Mouse (Mus musculus) heart, adult 2 months (tissue): ENCODE data around the gene 5730409E04Rik. TPM values are rescaled to one million over a fixed set of nuclear protein-coding genes. Genes with fewer than 3 reads are reported as not detected.

Source experiments
- DNase-seq, 2 experiments: peaks; one replicate each; pipeline ENCODE4 v3.0.0; 2021
- H3K27ac ChIP-seq: fragments of 200-600 bp; 2 replicates; pipeline ENCODE4 v1.8.1; 2022
- H3K27me3 ChIP-seq: fragments of 200-500 bp; 2 replicates; pipeline ENCODE4 v1.6.1; 2012; ENCODE audit warnings: mild to moderate bottlenecking, low read length, inconsistent platforms, mixed read lengths; ENCODE audit not compliant: control insufficient read depth, insufficient read depth
- H3K36me3 ChIP-seq: fragments of 200-500 bp; 2 replicates; pipeline ENCODE4 v1.6.1; 2012; ENCODE audit warnings: low read length, inconsistent platforms; ENCODE audit not compliant: control insufficient read depth, insufficient read depth
- H3K4me1 ChIP-seq: fragments of 200-500 bp; 2 replicates; pipeline ENCODE4 v1.6.1; 2011; ENCODE audit warnings: low read length; ENCODE audit not compliant: control insufficient read depth, insufficient read depth
- H3K4me3 ChIP-seq: fragments of 200-600 bp; 2 replicates; pipeline ENCODE4 v1.8.1; 2022
- H3K79me2 ChIP-seq: fragments of 200-500 bp; replicated peaks from 2 replicates; pipeline ENCODE4 v1.6.1; 2012; ENCODE audit warnings: mild to moderate bottlenecking, inconsistent platforms, low read length, moderate library complexity, mixed read lengths; ENCODE audit not compliant: control insufficient read depth, insufficient read depth
- H3K9ac ChIP-seq: fragments of 200-500 bp; 2 replicates; pipeline ENCODE4 v1.6.1; 2012; ENCODE audit warnings: low read depth, mild to moderate bottlenecking, control low read depth, inconsistent platforms, low read length, mixed read lengths
- CTCF ChIP-seq: fragments of 200-600 bp; IDR thresholded peaks from 2 replicates; pipeline ENCODE4 v1.8.1; 2022; ENCODE audit warnings: antibody characterized with exemption, mild to moderate bottlenecking, moderate library complexity
- EP300 ChIP-seq: fragments of 200-500 bp; IDR thresholded peaks from 2 replicates; pipeline ENCODE4 v1.6.1; 2011; ENCODE audit warnings: low read depth, low read length, control low read depth; ENCODE audit not compliant: insufficient read depth
- POLR2A ChIP-seq: fragments of 200-500 bp; IDR thresholded peaks from 2 replicates; pipeline ENCODE4 v1.6.1; 2011; ENCODE audit warnings: mild to moderate bottlenecking, low read depth, low read length, control low read depth; ENCODE audit not compliant: insufficient read depth
- WGBS: fragments of 180-500 bp; shearing (Covaris S2); methylation state at CpG from one replicate; pipeline ENCODE4 v1.1.7; 2018; 5-methylcytosine and 5-hydroxymethylcytosine counted together
- intact Hi-C: fragments of 180-260 bp; cut with DNase I; formaldehyde crosslinking; loops from one replicate; pipeline ENCODE4 v1.15.1; 2025
- polyA plus RNA-seq: library from polyadenylated mRNA; depleted of rRNA; stranded (reverse); fragments of >200 nt; gene quantifications from 2 replicates; pipeline ENCODE4 v1.2.3, GENCODE M21; 2012
- total RNA-seq, 2 experiments: library from RNA; stranded (reverse); gene quantifications; 2 replicates each; pipeline ENCODE4 v1.2.3; 2021

Gene 5730409E04Rik
- total and polyA plus RNA-seq, 3 experiments = 10.6 to 12.6 (median 11.9) TPM

GRCm38 (mm10) chr4:126579077-126579476, 30.5 kb upstream of the 5730409E04Rik start:
- 86% methylated on average over 2 of the region's 2 CpGs for WGBS
- H3K27ac ChIP-seq = no peak overlapping the region
- no peaks in the 10 kb centered on the region for H3K36me3 ChIP-seq

GRCm38 (mm10) chr4:126585739-126586138, 23.9 kb upstream of the 5730409E04Rik start:
- H3K27ac ChIP-seq = no peak overlapping the region
- no peak for DNase-seq
- no peak overlapping the region for H3K9ac ChIP-seq
- no peaks in the 10 kb centered on the region for H3K79me2 ChIP-seq
- 98% methylated on average over 13 of the region's 13 CpGs for WGBS
- no peaks in the 10 kb centered on the region for H3K27me3 ChIP-seq
- intact Hi-C loops = no loop called here
- no peak overlapping the region for H3K4me3 ChIP-seq
- TF ChIP-seq CTCF (no peak), POLR2A (no peak), EP300 (no peak)
- no peaks in the 10 kb centered on the region for H3K4me1 ChIP-seq
- H3K36me3 ChIP-seq = no peaks in the 10 kb centered on the region

More at GRCm38 (mm10) chr4:126579077-126579476, 30.5 kb upstream of the 5730409E04Rik start:
- Histone ChIP-seq H3K4me3 (no peak overlapping the region), H3K79me2 (no peaks in the 10 kb centered on the region), H3K4me1 (no peaks in the 10 kb centered on the region), H3K27me3 (no peaks in the 10 kb centered on the region), H3K9ac (no peak overlapping the region)
- no peak for DNase-seq
- intact Hi-C loops = no loop called here
- TF ChIP-seq CTCF (no peak), EP300 (no peak), POLR2A (no peak)

GRCm38 (mm10) chr4:126592039-126592438, 17.6 kb upstream of the 5730409E04Rik start:
- TF ChIP-seq POLR2A (no peak), CTCF (no peak), EP300 (no peak)
- H3K9ac ChIP-seq = no peak overlapping the region
- WGBS = 93% methylated on average over 6 of the region's 6 CpGs
- DNase-seq = no peak
- H3K4me3 ChIP-seq = no peak overlapping the region
- no peak overlapping the region for H3K27ac ChIP-seq
- intact Hi-C loops = no loop called here
- no peaks in the 10 kb centered on the region for H3K79me2 ChIP-seq
- H3K27me3 ChIP-seq = no peaks in the 10 kb centered on the region
- H3K36me3 ChIP-seq = no peaks in the 10 kb centered on the region
- H3K4me1 ChIP-seq = no peaks in the 10 kb centered on the region

- H3K36me3 ChIP-seq = no peaks in the 10 kb centered on the region
- H3K9ac ChIP-seq = no peak overlapping the region
- no peaks in the 10 kb centered on the region for H3K27me3 ChIP-seq
- no peak overlapping the region for H3K27ac ChIP-seq
- WGBS = 24% methylated on average over 8 of the region's 8 CpGs
- intact Hi-C loops = loop anchor here (1.0 to 5.0 kb wide), 4 partner anchors 48 to 239 kb away; partner anchors contain the start of gene Psmb2
- no peaks in the 10 kb centered on the region for H3K4me1 ChIP-seq
- DNase-seq = peak; percentile 29 to 68
- TF ChIP-seq EP300 (0 out of 2 replicates have a peak, but pooled peaks have one; percentile 31), POLR2A (no peak), CTCF (peak; percentile 97)
- no peaks in the 10 kb centered on the region for H3K79me2 ChIP-seq
- H3K4me3 ChIP-seq = no peak overlapping the region
Observed at GRCm38 (mm10) chr4:126599971-126600754, 9.5 kb upstream of the 5730409E04Rik start.

- H3K36me3 ChIP-seq = no peaks in the 10 kb centered on the region
- no peaks in the 10 kb centered on the region for H3K79me2 ChIP-seq
- H3K27me3 ChIP-seq = no peaks in the 10 kb centered on the region
- H3K4me3 ChIP-seq = no peak overlapping the region
- no peak overlapping the region for H3K27ac ChIP-seq
- TF ChIP-seq POLR2A (no peak), EP300 (no peak), CTCF (no peak)
- no peaks in the 10 kb centered on the region for H3K4me1 ChIP-seq
- DNase-seq = peak in 1 of 2 experiments; percentile 21
- intact Hi-C loops = loop anchor here (2.0 to 5.0 kb wide), 3 partner anchors 50 to 237 kb away; partner anchors contain the start of gene Psmb2
- 24% methylated on average over 19 of the region's 22 CpGs for WGBS
- H3K9ac ChIP-seq = no peak overlapping the region
Observed at GRCm38 (mm10) chr4:126601597-126602444, 7.8 kb upstream of the 5730409E04Rik start.

- Histone ChIP-seq H3K4me3 (no peak overlapping the region), H3K79me2 (no peaks in the 10 kb centered on the region), H3K27me3 (no peaks in the 10 kb centered on the region), H3K4me1 (no peaks in the 10 kb centered on the region), H3K27ac (no peak overlapping the region), H3K9ac (no peak overlapping the region), H3K36me3 (no peaks in the 10 kb centered on the region)
- intact Hi-C loops = loop anchor here (5.0 kb wide), 2 partner anchors 50 to 75 kb away; partner anchors contain the start of gene Psmb2
- DNase-seq = no peak
- TF ChIP-seq POLR2A = no peak
- TF ChIP-seq CTCF = no peak
- no peak for TF ChIP-seq EP300
- 34% methylated on average over 6 of the region's 6 CpGs for WGBS
Observed at GRCm38 (mm10) chr4:126602445-126602762, 7.2 kb upstream of the 5730409E04Rik start.
